Mouse (Mus musculus) limb, embryonic 12.5 days (tissue): ENCODE results near the gene Etl4. TPM values are rescaled to one million over a fixed set of nuclear protein-coding genes. Genes with fewer than 3 reads are reported as not detected.

Source experiments
- ATAC-seq: fragments of 200-750 bp; cut with Nextera tagmentation; 2 replicates; pipeline ENCODE4 v1.8.0; 2017; ENCODE audit warnings: low read depth, moderate TSS enrichment; ENCODE audit not compliant: insufficient number of reproducible peaks, insufficient read depth, low FRiP score, low TSS enrichment
- H3K27ac ChIP-seq: fragments of 300-500 bp; sonication (generic); 2 replicates; pipeline ENCODE4 v1.5.1; 2016; ENCODE audit warnings: mild to moderate bottlenecking, moderate library complexity
- H3K27me3 ChIP-seq: fragments of 300-500 bp; sonication (generic); 2 replicates; pipeline ENCODE4 v1.6.1; 2016; ENCODE audit warnings: mild to moderate bottlenecking, moderate library complexity
- H3K36me3 ChIP-seq: fragments of 300-500 bp; sonication (generic); 2 replicates; pipeline ENCODE4 v1.6.1; 2016; ENCODE audit warnings: mild to moderate bottlenecking, moderate library complexity
- H3K4me1 ChIP-seq: fragments of 300-500 bp; sonication (generic); replicated peaks from 2 replicates; pipeline ENCODE4 v1.6.1; 2016
- H3K4me2 ChIP-seq: fragments of 300-500 bp; sonication (generic); 2 replicates; pipeline ENCODE4 v1.6.1; 2016; ENCODE audit warnings: mild to moderate bottlenecking, moderate library complexity
- H3K4me3 ChIP-seq: fragments of 300-500 bp; sonication (generic); replicated peaks from 2 replicates; pipeline ENCODE4 v1.5.1; 2016; ENCODE audit warnings: mild to moderate bottlenecking
- H3K9ac ChIP-seq: fragments of 300-500 bp; sonication (generic); replicated peaks from 2 replicates; pipeline ENCODE4 v1.6.1; 2016; ENCODE audit warnings: mild to moderate bottlenecking, moderate library complexity
- H3K9me3 ChIP-seq: fragments of 300-500 bp; sonication (generic); 2 replicates; pipeline ENCODE4 v1.6.1; 2016; ENCODE audit warnings: mild to moderate bottlenecking, moderate library complexity
- WGBS: fragments of 180-500 bp; shearing (Covaris S2); methylation state at CpG from one replicate; pipeline ENCODE4 v1.1.7; 2016; 5-methylcytosine and 5-hydroxymethylcytosine counted together
- polyA plus RNA-seq: library from polyadenylated mRNA; unstranded; fragments of >200 nt; fragmentation: Nextera tagmentation; extraction: Ambion mirVana; gene quantifications from 2 replicates; pipeline ENCODE4 v1.2.1, GENCODE M21; 2016

The Etl4 gene
- polyA plus RNA-seq, 1 experiment from 2014 or later, result 15.1 TPM

DNA sequence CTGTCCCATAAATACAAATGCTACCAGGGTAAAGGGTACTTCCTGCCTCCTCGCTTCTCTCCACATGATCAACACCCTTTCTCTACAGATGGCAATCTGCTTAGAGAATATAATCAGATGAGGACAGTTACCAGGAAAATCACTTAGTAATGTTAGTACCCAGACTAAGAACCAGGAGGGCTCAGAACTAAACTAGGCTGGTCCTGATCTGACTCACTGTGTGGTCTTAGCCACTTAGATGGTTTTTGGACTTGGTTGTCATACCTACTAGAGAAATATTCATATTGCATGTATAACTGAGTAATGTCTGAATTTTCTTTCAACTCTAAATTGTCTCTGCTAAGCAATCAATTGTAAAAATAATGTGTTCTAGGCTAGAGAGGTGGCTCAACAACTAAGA is 662.4 kb downstream of the Etl4 start:
- H3K4me3 ChIP-seq, result no peak overlapping the region
- H3K9me3 ChIP-seq, result no peaks in the 10 kb centered on the region
- H3K9ac ChIP-seq, result no peak overlapping the region
- no peaks in the 10 kb centered on the region for H3K36me3 ChIP-seq
- no peak overlapping the region for H3K27ac ChIP-seq
- no peak for ATAC-seq
- WGBS, result 72% methylated on average over 1 of the region's 1 CpGs
- no peak overlapping the region for H3K4me2 ChIP-seq
- no peaks in the 10 kb centered on the region for H3K27me3 ChIP-seq
- H3K4me1 ChIP-seq, result no peaks in the 10 kb centered on the region

DNA sequence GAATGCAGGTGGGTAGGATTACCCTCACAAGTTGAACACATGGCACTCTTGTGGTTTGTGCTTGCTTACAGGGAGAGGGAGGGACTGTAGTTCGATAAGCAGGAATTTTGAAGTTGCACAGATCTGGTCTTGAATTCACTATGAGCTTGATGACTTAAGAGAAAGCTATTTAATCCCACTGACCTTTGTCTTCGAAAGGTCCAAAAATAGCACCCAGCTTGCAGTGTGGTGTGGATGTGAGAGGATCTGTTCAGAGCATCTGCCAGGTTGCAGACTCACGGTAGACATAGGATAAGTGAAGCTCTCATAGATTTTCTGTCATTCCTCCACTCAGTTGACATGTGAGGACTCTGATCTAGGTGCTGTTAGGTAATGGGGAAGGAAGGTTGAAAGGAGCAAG is 670.8 kb downstream of the Etl4 start:
- Histone ChIP-seq H3K4me1 (no peaks in the 10 kb centered on the region), H3K27me3 (no peaks in the 10 kb centered on the region), H3K36me3 (no peaks in the 10 kb centered on the region), H3K4me3 (no peak overlapping the region), H3K4me2 (no peak overlapping the region), H3K9me3 (no peaks in the 10 kb centered on the region), H3K27ac (no peak overlapping the region), H3K9ac (no peak overlapping the region)
- no peak for ATAC-seq
- 80% methylated on average over 3 of the region's 3 CpGs for WGBS

DNA sequence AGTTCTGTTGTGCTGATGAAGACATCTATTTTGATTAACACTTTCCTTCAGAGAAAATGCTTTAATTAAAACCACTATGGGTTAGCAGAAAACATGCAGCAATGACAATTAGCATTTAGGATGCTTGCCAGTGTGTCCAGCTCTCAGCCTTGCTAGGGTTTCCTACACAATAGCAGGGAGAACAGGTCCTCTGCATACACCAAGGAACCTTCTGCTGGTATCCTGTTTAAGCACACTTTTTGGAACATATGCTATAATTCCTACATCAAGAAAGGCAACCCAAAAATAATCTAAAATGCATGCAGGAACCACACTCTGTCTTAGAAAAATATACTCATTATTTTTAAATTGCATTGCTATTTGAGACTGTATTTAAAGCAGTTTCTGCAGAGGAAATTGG is 673.5 kb downstream of the Etl4 start:
- Histone ChIP-seq H3K4me3 (no peak overlapping the region), H3K9me3 (no peaks in the 10 kb centered on the region), H3K9ac (no peak overlapping the region), H3K27me3 (no peaks in the 10 kb centered on the region), H3K4me2 (no peak overlapping the region), H3K36me3 (no peaks in the 10 kb centered on the region), H3K4me1 (no peaks in the 10 kb centered on the region), H3K27ac (no peak overlapping the region)
- ATAC-seq, result no peak

DNA sequence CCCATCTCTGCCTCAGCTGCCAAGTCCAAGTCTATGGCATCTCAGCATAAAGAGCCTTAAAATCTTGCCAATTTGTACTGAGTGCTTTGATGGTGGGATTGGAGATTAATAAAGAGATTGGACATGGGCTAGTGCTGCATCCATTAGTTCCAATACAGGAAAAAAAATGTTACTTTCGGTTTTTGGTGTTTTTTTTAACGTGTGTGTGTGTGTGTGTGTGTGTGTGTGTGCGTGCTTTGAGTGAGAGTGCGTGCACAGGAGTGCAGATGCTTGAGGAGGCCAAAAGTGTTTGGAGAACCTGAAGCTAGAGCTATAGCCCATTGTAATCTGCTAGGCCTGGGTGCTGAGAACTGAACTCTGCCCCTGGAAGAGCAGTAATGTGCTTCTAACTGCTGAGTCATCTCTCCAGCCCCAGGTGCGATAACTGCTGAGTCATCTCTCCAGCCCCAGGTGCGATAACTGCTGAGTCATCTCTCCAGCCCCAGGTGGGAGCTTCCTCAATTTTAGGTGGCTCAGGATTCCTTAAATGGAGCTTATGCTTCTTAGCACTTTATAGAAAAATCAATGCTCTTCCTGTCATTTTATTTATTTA is 674.1 kb downstream of the Etl4 start:
- no peak overlapping the region for H3K4me2 ChIP-seq
- H3K27ac ChIP-seq, result no peak overlapping the region
- H3K9me3 ChIP-seq, result no peaks in the 10 kb centered on the region
- H3K9ac ChIP-seq, result no peak overlapping the region
- H3K36me3 ChIP-seq, result no peaks in the 10 kb centered on the region
- ATAC-seq, result no peak
- 93% methylated on average over 6 of the region's 6 CpGs for WGBS
- no peak overlapping the region for H3K4me3 ChIP-seq
- no peaks in the 10 kb centered on the region for H3K4me1 ChIP-seq
- no peaks in the 10 kb centered on the region for H3K27me3 ChIP-seq

DNA sequence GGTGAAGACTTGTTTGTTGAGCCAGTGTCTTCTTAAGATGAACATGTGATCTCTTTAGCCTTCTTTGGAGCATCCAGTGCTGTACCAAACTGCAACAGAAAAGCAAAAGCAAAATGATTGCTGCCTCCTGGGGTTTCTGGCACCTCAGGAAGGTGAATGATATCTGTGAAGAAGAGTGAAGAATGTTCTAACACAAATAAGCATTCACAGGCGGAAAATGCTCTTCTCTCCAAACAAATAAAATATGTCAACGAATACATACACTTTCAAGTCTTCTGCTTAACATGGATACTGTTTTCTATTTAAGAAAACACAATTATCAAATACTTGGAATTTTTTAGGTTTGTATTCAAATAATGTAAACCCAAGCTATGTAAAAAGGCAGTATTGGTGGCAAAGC is 678.3 kb downstream of the Etl4 start:
- Histone ChIP-seq H3K9ac (no peak overlapping the region), H3K27me3 (no peaks in the 10 kb centered on the region), H3K4me1 (no peaks in the 10 kb centered on the region), H3K36me3 (no peaks in the 10 kb centered on the region), H3K4me2 (no peak overlapping the region), H3K27ac (no peak overlapping the region), H3K9me3 (no peaks in the 10 kb centered on the region), H3K4me3 (no peak overlapping the region)
- no peak for ATAC-seq
- WGBS, result 91% methylated on average over 2 of the region's 2 CpGs

DNA sequence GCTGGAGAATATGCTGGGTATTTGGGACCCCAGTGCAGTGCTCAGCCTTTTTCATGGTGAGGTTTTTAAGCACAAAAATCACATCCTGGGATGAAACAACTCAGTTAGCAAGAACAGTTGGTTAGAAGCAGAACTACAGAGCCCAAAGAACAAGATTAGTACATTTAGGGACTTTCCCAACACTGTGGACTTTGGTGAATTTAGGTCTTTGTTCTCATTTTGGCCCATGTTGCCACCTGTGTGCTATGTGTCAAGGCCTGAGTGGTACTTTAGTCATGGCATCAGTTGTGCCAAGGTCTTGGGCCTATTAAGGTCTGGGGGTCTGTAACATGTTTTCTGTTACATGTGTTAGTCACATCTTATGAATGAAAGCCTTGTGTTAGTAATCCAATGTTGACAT is 679.1 kb downstream of the Etl4 start:
- no peaks in the 10 kb centered on the region for H3K4me1 ChIP-seq
- no peak overlapping the region for H3K27ac ChIP-seq
- H3K9ac ChIP-seq, result no peak overlapping the region
- no peaks in the 10 kb centered on the region for H3K27me3 ChIP-seq
- H3K36me3 ChIP-seq, result no peaks in the 10 kb centered on the region
- H3K4me2 ChIP-seq, result no peak overlapping the region
- H3K4me3 ChIP-seq, result no peak overlapping the region
- ATAC-seq, result no peak
- no peaks in the 10 kb centered on the region for H3K9me3 ChIP-seq

DNA sequence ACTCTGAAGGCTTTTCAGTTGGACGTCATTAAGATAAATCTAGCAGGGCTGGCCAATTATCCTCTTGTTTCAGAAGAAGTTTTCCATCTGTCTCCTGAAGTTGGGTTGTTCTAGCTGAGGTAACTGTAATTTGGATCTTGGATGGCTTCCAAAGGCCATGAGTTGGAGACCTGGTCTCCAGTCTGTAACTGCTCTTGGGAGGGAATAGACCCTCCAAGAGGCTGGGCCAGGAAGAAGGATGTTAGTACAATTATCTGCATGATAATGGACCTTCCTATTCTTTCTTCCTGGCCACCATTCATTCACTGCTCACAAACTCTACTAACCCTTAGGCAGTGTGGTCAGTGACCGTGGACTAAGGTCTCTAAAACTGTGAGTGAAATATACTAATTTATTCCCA is 684.5 kb downstream of the Etl4 start:
- Histone ChIP-seq H3K36me3 (no peaks in the 10 kb centered on the region), H3K9me3 (no peaks in the 10 kb centered on the region), H3K27me3 (no peaks in the 10 kb centered on the region), H3K4me1 (no peaks in the 10 kb centered on the region), H3K4me3 (no peak overlapping the region), H3K4me2 (no peak overlapping the region), H3K9ac (no peak overlapping the region), H3K27ac (no peak overlapping the region)
- no peak for ATAC-seq
- WGBS, result 83% methylated on average over 2 of the region's 2 CpGs

DNA sequence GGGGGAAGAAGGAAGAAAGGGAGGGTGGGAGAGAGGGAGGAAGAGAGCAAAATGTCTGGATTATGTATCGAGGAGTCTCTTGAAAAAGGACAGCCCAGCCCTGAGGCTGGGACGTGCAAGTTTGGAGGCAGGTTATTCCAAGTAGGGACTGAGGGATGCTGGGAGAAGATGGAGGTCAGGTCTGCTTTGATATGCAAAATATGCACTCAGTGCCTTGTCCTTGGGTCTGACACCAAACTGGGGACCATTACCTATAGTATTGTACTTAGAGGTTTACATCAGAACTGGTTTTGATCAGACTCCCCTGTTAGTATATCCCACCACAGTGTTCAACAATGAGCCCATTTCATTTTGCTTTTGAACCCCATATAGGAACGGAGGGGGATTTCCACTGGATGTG is 685.4 kb downstream of the Etl4 start:
- no peak overlapping the region for H3K4me3 ChIP-seq
- no peak overlapping the region for H3K27ac ChIP-seq
- no peak overlapping the region for H3K9ac ChIP-seq
- no peaks in the 10 kb centered on the region for H3K9me3 ChIP-seq
- 72% methylated on average over 3 of the region's 3 CpGs for WGBS
- ATAC-seq, result no peak
- H3K4me2 ChIP-seq, result no peak overlapping the region
- 0 out of 2 replicates have a peak, but pooled peaks cover 3% of the 10 kb centered on the region for H3K4me1 ChIP-seq
- no peaks in the 10 kb centered on the region for H3K36me3 ChIP-seq
- no peaks in the 10 kb centered on the region for H3K27me3 ChIP-seq

DNA sequence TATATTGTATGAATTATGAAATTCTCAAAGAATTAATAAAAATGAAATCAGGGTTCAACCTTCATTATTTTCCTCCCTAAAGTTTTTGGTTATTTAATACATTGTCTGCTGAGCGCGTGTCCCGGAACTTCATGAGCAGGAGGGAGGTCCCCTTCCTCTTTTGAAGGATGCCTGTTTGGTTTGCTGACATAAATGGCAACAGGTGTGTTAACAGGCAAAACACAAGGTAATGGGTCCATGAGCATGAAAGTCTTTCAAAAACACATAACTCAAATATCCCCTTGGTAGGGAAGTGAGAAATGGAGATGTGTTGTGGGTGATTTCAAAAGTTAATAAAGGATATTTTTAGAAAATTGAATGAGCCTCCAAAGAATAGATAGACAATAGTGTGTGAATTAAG is 687.0 kb downstream of the Etl4 start:
- ATAC-seq, result no peak
- no peaks in the 10 kb centered on the region for H3K36me3 ChIP-seq
- H3K9ac ChIP-seq, result no peak overlapping the region
- H3K4me3 ChIP-seq, result no peak overlapping the region
- no peak overlapping the region for H3K27ac ChIP-seq
- H3K4me2 ChIP-seq, result no peak overlapping the region
- no peaks in the 10 kb centered on the region for H3K9me3 ChIP-seq
- 97% methylated on average over 3 of the region's 3 CpGs for WGBS
- H3K4me1 ChIP-seq, result 0 out of 2 replicates have a peak, but pooled peaks cover 4% of the 10 kb centered on the region
- H3K27me3 ChIP-seq, result no peaks in the 10 kb centered on the region

DNA sequence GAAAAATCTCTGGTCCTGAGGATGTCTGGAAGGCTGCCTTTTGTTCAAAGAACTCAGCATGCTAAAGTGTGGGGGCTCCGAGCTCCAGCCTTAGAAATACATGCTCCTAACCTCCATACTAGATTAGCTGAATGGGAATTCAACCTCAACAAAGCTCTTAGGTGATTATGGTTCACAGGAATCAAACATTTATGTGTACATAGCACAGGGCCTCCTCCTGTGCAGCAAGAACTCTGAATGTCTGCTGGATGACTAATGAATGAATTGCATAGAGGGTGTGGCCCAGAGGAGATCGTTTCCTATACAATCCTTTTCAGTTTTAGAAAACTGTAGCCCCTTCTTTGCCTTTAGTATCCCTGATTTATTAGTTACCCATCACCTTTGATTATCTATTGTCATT is 687.6 kb downstream of the Etl4 start:
- Histone ChIP-seq H3K27me3 (no peaks in the 10 kb centered on the region), H3K9me3 (no peaks in the 10 kb centered on the region), H3K4me3 (no peak overlapping the region), H3K4me1 (0 out of 2 replicates have a peak, but pooled peaks cover 4% of the 10 kb centered on the region), H3K9ac (no peak overlapping the region), H3K36me3 (no peaks in the 10 kb centered on the region), H3K4me2 (no peak overlapping the region), H3K27ac (no peak overlapping the region)
- 58% methylated on average over 2 of the region's 2 CpGs for WGBS
- no peak for ATAC-seq

DNA sequence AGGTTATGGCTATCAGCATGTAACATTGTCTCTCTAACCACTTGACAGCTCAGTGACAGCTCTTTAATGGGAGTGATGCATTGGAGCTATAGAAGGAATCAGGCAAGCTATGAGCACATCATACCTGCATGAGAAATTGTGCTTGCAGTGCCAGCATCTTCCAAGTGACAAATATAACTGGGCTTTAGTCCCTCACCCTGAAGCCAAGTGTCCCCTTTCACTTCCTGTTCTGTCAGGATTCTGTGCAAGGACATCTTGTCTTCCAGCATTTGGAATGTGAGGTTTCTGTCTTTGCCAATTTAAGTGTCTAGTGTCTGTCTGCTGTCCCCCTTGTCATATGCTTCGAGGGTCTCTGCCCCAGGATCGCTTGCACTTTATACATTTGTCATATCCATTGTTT is 693.1 kb downstream of the Etl4 start:
- Histone ChIP-seq H3K9ac (no peak overlapping the region), H3K27me3 (no peaks in the 10 kb centered on the region), H3K4me1 (peaks cover 9% of the 10 kb centered on the region), H3K4me2 (no peak overlapping the region), H3K9me3 (no peaks in the 10 kb centered on the region), H3K27ac (no peak overlapping the region), H3K4me3 (no peak overlapping the region), H3K36me3 (no peaks in the 10 kb centered on the region)
- no peak for ATAC-seq
- WGBS, result 92% methylated on average over 2 of the region's 2 CpGs

DNA sequence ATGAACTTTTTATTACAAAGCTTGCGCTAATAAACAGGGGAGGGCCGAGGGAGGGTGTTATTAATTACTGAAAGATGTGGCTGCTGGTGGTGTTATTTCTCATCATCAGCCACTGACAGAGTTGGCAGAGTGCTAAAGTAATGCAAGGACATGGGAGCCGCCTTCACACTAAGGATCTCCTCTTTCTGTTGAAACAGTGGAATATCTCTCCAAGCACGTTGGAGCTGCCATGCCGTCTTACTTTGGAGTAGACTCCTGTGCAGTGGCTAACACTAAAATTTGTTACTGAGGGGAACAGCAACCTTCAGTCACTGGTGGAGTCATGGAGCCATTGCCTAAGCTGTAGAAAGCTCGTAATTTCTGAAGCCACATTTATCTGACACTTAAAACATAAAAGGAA is 694.0 kb downstream of the Etl4 start:
- no peak overlapping the region for H3K9ac ChIP-seq
- H3K4me2 ChIP-seq, result no peak overlapping the region
- peak overlapping the region; percentile 73 for H3K27ac ChIP-seq
- no peak overlapping the region for H3K4me3 ChIP-seq
- H3K4me1 ChIP-seq, result peaks cover 9% of the 10 kb centered on the region
- H3K27me3 ChIP-seq, result no peaks in the 10 kb centered on the region
- H3K9me3 ChIP-seq, result no peaks in the 10 kb centered on the region
- no peak for ATAC-seq
- H3K36me3 ChIP-seq, result no peaks in the 10 kb centered on the region
- WGBS, result 63% methylated on average over 6 of the region's 6 CpGs
